Mouse (Mus musculus): Measurements from ENCODE around the gene H2afv. TPM values are rescaled to one million over a fixed set of nuclear protein-coding genes. Genes with fewer than 3 reads are reported as not detected.

H2afv gene
- total and polyA plus RNA-seq, 3 experiments, result 46.6 to 73.2 (median 63.7) TPM

DNA sequence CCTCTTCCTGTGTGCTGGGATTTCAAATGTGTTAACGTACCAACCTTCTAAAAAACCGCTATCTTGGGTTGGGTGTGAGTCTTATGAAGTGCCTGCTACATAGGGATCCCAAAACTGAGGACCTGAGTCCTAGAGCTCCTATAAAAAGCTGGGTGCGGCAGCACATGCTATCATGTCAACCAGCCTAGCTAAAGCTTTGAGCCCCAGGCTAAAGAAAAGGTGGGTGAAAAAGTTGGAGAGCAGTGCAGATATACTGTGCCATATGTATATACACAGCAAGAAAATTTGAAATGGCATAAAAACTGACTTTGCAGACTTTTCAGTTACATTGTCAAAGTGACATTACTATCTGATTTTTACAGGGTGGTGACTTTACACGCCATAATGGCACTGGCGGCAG, 25.5 kb downstream of the H2afv start:
- H3K36me3 ChIP-seq (replicated peaks in 1 of 2; ENCODE audit: control insufficient read depth in 1 of 2, insufficient read depth in 1 of 2, low read length in 1 of 2), result peaks cover 31 to 44% of the 10 kb centered on the region in 2 experiments
- peak overlapping the region; percentile 35; the same call in 1 of the 2 replicates for H3K9ac ChIP-seq (ENCODE audit: insufficient read depth, low read depth)
- dilution Hi-C loops (cut with MboI; ENCODE audit: extremely low pct_ligation_motif_present, extremely low pct_unique_long_range_greater_than_20kb, low sequenced_read_pairs), result no loop called here
- H3K4me1 ChIP-seq (ENCODE audit: control insufficient read depth in 1 of 2, insufficient read depth in 2 of 2), result peaks cover 5 to 34% of the 10 kb centered on the region in 2 experiments; a peak in 3 of 4 replicates
- in situ Hi-C loops (cut with MboI; ENCODE audit: low pct_ligation_motif_present, low pct_unique_long_range_greater_than_20kb, low sequenced_read_pairs), result no loop called here
- H3K9me3 ChIP-seq (replicated peaks; ENCODE audit: low read length), result no peaks in the 10 kb centered on the region
- H3K4me2 ChIP-seq (ENCODE audit: insufficient read depth, low read depth, poor library complexity, severe bottlenecking), result peak overlapping the region; percentile 82
- H3K4me3 ChIP-seq (replicated peaks in 1 of 3; ENCODE audit: low read depth in 2 of 3, low read length in 2 of 3, poor library complexity in 1 of 3), result peak overlapping the region in 1 of 3 experiments; percentile 1
- H3K27ac ChIP-seq (ENCODE audit: insufficient read depth, low read depth), result no peak overlapping the region
- TF ChIP-seq NELFE (IDR thresholded peaks at IDR 0.05; ENCODE audit: low read depth, low read length), result 0 out of 2 replicates have a peak, but pooled peaks have one; percentile 22
- peak; percentile 55; the same call in 1 of the 2 replicates for TF ChIP-seq SIN3A (IDR thresholded peaks at IDR 0.05; ENCODE audit: low read length)
- TF ChIP-seq MAX (IDR thresholded peaks at IDR 0.05; ENCODE audit: low read length), result 0 out of 2 replicates have a peak, but pooled peaks have one; percentile 20
- TF ChIP-seq TBP (conservative IDR thresholded peaks at IDR 0.05; ENCODE audit: low read depth, low read length), result no peak
- TF ChIP-seq POLR2A (IDR thresholded peaks at IDR 0.05; ENCODE audit: low read depth, low read length), result no peak; the same call in none of the 2 replicates
- TF ChIP-seq USF2 (conservative IDR thresholded peaks at IDR 0.05; ENCODE audit: low read depth, low read length), result no peak
- TF ChIP-seq ZMIZ1 (IDR thresholded peaks at IDR 0.05; ENCODE audit: low read depth, low read length), result peak; percentile 55
- 0 out of 2 replicates have a peak, but pooled peaks have one; percentile 40 for TF ChIP-seq RCOR1 (conservative IDR thresholded peaks at IDR 0.05; ENCODE audit: low read depth, low read length)
- peaks cover 34% of the 10 kb centered on the region for H3K79me2 ChIP-seq (replicated peaks; ENCODE audit: control insufficient read depth, extremely low read depth, insufficient read depth, poor library complexity, severe bottlenecking)
- DNase-seq (ENCODE audit: extremely low read depth), result no peak
- H3K27me3 ChIP-seq (replicated peaks), result no peaks in the 10 kb centered on the region

DNA sequence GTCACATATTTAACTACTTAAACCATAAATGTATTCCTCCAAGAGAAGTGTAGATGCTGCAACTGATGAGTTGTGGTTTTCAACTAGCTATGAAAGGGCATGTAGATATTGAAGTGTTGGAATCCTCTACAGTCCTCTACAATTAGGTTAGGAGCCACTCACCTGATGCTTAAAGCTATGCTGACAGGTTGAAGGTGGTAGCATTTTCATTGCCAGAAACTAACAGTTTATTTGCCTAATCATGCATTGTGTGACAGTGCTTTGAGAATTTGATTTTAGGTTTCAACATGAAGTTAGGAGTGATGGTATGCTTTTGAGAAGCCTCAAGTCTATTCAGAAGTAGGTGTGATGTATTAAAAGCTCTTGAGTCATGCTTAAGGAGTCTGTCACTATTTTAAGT, 26.8 kb downstream of the H2afv start:
- dilution Hi-C loops (cut with MboI; ENCODE audit: extremely low pct_ligation_motif_present, extremely low pct_unique_long_range_greater_than_20kb, low sequenced_read_pairs), result no loop called here
- DNase-seq (ENCODE audit: extremely low read depth), result no peak
- Histone ChIP-seq H3K9me3 (replicated peaks; ENCODE audit: low read length) (no peaks in the 10 kb centered on the region), H3K4me2 (ENCODE audit: insufficient read depth, low read depth, poor library complexity, severe bottlenecking) (peak overlapping the region; percentile 99), H3K4me3 (replicated peaks in 1 of 3; ENCODE audit: low read depth in 2 of 3, low read length in 2 of 3, poor library complexity in 1 of 3) (peak overlapping the region; percentile 93 to 94 (median 93)), H3K9ac (ENCODE audit: insufficient read depth, low read depth) (peak overlapping the region; percentile 100), H3K27ac (ENCODE audit: insufficient read depth, low read depth) (no peak overlapping the region), H3K4me1 (ENCODE audit: control insufficient read depth in 1 of 2, insufficient read depth in 2 of 2) (peaks cover 5 to 41% of the 10 kb centered on the region in 2 experiments; a peak in 3 of 4 replicates), H3K79me2 (replicated peaks; ENCODE audit: control insufficient read depth, extremely low read depth, insufficient read depth, poor library complexity, severe bottlenecking) (peaks cover 34% of the 10 kb centered on the region), H3K27me3 (replicated peaks) (no peaks in the 10 kb centered on the region), H3K36me3 (replicated peaks in 1 of 2; ENCODE audit: control insufficient read depth in 1 of 2, insufficient read depth in 1 of 2, low read length in 1 of 2) (peaks cover 24 to 36% of the 10 kb centered on the region in 2 experiments)
- TF ChIP-seq POLR2A (IDR thresholded peaks at IDR 0.05; ENCODE audit: low read depth, low read length), result peak; percentile 22; the same call in 1 of the 2 replicates
- TF ChIP-seq ZMIZ1 (IDR thresholded peaks at IDR 0.05; ENCODE audit: low read depth, low read length), result peak; percentile 81; the same call in 1 of the 2 replicates
- no peak for TF ChIP-seq MEF2A (IDR thresholded peaks at IDR 0.05; ENCODE audit: borderline replicate concordance, low read depth, low read length)
- TF ChIP-seq RCOR1 (conservative IDR thresholded peaks at IDR 0.05; ENCODE audit: low read depth, low read length), result no peak
- TF ChIP-seq NELFE (IDR thresholded peaks at IDR 0.05; ENCODE audit: low read depth, low read length), result no peak
- peak; percentile 95 for TF ChIP-seq POLR2AphosphoS2 (IDR thresholded peaks at IDR 0.05; ENCODE audit: low read depth, low read length)
- TF ChIP-seq SIN3A (IDR thresholded peaks at IDR 0.05; ENCODE audit: low read length), result 0 out of 2 replicates have a peak, but pooled peaks have one; percentile 21
- in situ Hi-C loops (cut with MboI; ENCODE audit: low pct_ligation_motif_present, low pct_unique_long_range_greater_than_20kb, low sequenced_read_pairs), result no loop called here

DNA sequence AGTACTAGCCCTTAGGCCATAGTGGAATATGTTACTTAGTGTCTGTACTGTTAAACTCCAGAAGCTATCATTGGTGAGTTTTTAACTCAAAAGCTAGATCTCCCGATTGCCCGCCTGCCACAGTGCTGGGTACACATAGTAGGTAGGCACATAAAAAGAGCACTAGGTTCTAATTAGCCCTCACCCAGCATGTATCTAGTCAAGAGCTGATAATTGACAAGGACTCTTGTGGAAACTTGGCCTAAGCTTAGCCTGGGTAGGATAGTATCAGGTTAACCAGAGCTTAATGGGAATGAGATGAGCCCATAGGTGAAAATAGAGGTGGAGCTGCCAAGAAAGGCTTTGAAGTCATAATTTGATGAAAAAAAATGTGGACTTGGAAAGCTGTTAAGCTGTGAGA, 27.2 kb downstream of the H2afv start:
- H3K4me2 ChIP-seq (ENCODE audit: insufficient read depth, low read depth, poor library complexity, severe bottlenecking), result peak overlapping the region; percentile 99
- H3K27me3 ChIP-seq (replicated peaks), result no peaks in the 10 kb centered on the region
- H3K4me3 ChIP-seq (replicated peaks in 1 of 3; ENCODE audit: low read depth in 2 of 3, low read length in 2 of 3, poor library complexity in 1 of 3), result peak overlapping the region; percentile 93 to 94 (median 93)
- peaks cover 34% of the 10 kb centered on the region for H3K79me2 ChIP-seq (replicated peaks; ENCODE audit: control insufficient read depth, extremely low read depth, insufficient read depth, poor library complexity, severe bottlenecking)
- peak; percentile 8; the same call in 1 of the 2 replicates for TF ChIP-seq SIN3A (IDR thresholded peaks at IDR 0.05; ENCODE audit: low read length)
- TF ChIP-seq MAFK (IDR thresholded peaks at IDR 0.05; ENCODE audit: insufficient replicate concordance, low read length), result no peak
- TF ChIP-seq IRF4 (IDR thresholded peaks at IDR 0.05; ENCODE audit: low read depth, low read length), result no peak
- no peak for TF ChIP-seq HCFC1 (IDR thresholded peaks at IDR 0.05; ENCODE audit: low read depth, low read length)
- TF ChIP-seq USF1 (IDR thresholded peaks at IDR 0.05; ENCODE audit: low read depth, low read length), result no peak
- no peak for TF ChIP-seq JUN (IDR thresholded peaks at IDR 0.05; ENCODE audit: insufficient read depth, low read depth, low read length)
- TF ChIP-seq CHD2 (IDR thresholded peaks at IDR 0.05; ENCODE audit: low read length), result peak; percentile 39; the same call in 1 of the 2 replicates
- no peak for TF ChIP-seq BHLHE40 (IDR thresholded peaks at IDR 0.05; ENCODE audit: low read depth, low read length)
- peak; percentile 38 for TF ChIP-seq ZKSCAN1 (IDR thresholded peaks at IDR 0.05; ENCODE audit: borderline replicate concordance, low read depth, low read length)
- H3K9me3 ChIP-seq (replicated peaks; ENCODE audit: low read length), result no peaks in the 10 kb centered on the region
- H3K36me3 ChIP-seq (replicated peaks in 1 of 2; ENCODE audit: control insufficient read depth in 1 of 2, insufficient read depth in 1 of 2, low read length in 1 of 2), result peaks cover 24 to 36% of the 10 kb centered on the region in 2 experiments
- 0 out of 2 replicates have a peak overlapping the region, but pooled peaks have one; percentile 34 for H3K27ac ChIP-seq (ENCODE audit: insufficient read depth, low read depth)
- dilution Hi-C loops (cut with MboI; ENCODE audit: extremely low pct_ligation_motif_present, extremely low pct_unique_long_range_greater_than_20kb, low sequenced_read_pairs) (no loop called here), in situ Hi-C loops (cut with MboI; ENCODE audit: low pct_ligation_motif_present, low pct_unique_long_range_greater_than_20kb, low sequenced_read_pairs) (no loop called here)
- H3K4me1 ChIP-seq (ENCODE audit: control insufficient read depth in 1 of 2, insufficient read depth in 2 of 2), result peaks cover 5 to 43% of the 10 kb centered on the region in 2 experiments; a peak in 3 of 4 replicates
- no peak for DNase-seq (ENCODE audit: extremely low read depth)
- peak overlapping the region; percentile 100 for H3K9ac ChIP-seq (ENCODE audit: insufficient read depth, low read depth)

All from CH12.LX (cell line).